Comparison of ENCODE assay signal across 9 mouse cellular contexts in genomic region chr12:84571466-84572340, GRCm38 (mm10). TPM values are rescaled to one million over a fixed set of nuclear protein-coding genes. Genes with fewer than 3 reads are reported as not detected.
A peak's percentile ranks its signal among the peaks of the same experiment; 100 is the strongest.
DNase-seq lines count a peak whose midpoint lies in the region; ATAC-seq and TF ChIP-seq lines count a peak whose summit lies in the region.
"Had no signal": no experiment of that assay in that cellular context is flagged by ENCODE, and none has a peak within 500 bp of the region (broad histone marks: within the 10 kb centered on the region; RNA-seq: fewer than 3 reads in every experiment).

No protein-coding gene starts in this region.

- no peak for TF ChIP-seq EP300 in ES-Bruce4 (IDR thresholded peaks at IDR 0.05; ENCODE audit: insufficient read depth, low read depth, low read length)

- H3K9ac ChIP-seq in ES-Bruce4 (ENCODE audit: low read depth, poor library complexity, severe bottlenecking), result peak overlapping the region; percentile 13
- H3K9ac ChIP-seq in forebrain, postnatal 0 days, result no peak overlapping the region
- H3K9ac ChIP-seq in limb, embryonic 14.5 days (ENCODE audit: low read depth, low read length, severe bottlenecking), result no peak overlapping the region

- H3K4me3 ChIP-seq in heart, embryonic 10.5 days, result peak overlapping the region; percentile 39
- peak overlapping the region; percentile 50 for H3K4me3 ChIP-seq in ES-Bruce4 (ENCODE audit: low read depth, low read length)
- no peak overlapping the region for H3K4me3 ChIP-seq in forebrain, postnatal 0 days (ENCODE audit: low read depth, low read length)
- H3K4me3 ChIP-seq in limb, embryonic 14.5 days (replicated peaks; ENCODE audit: low read length), result peak overlapping the region; percentile 21
- H3K4me3 ChIP-seq: myocyte had no signal

- TF ChIP-seq POLR2A in ES-Bruce4 (IDR thresholded peaks at IDR 0.05; ENCODE audit: insufficient read depth, low read length), result no peak
- TF ChIP-seq POLR2A in limb, embryonic 14.5 days (IDR thresholded peaks at IDR 0.05; ENCODE audit: borderline replicate concordance, extremely low read depth, insufficient read depth, insufficient read length), result no peak

- 2% methylated on average over 43 of the region's 43 CpGs for WGBS in heart, embryonic 10.5 days
- WGBS in forebrain, postnatal 0 days, result 3% methylated on average over 43 of the region's 43 CpGs
- WGBS in limb, embryonic 14.5 days, result 1% methylated on average over 43 of the region's 43 CpGs

- H3K4me1 ChIP-seq in heart, embryonic 10.5 days, result peaks cover 23% of the 10 kb centered on the region
- no peaks in the 10 kb centered on the region for H3K4me1 ChIP-seq in ES-Bruce4 (ENCODE audit: control insufficient read depth, insufficient read depth, low read length)
- H3K4me1 ChIP-seq in forebrain, postnatal 0 days (ENCODE audit: insufficient read depth), result no peaks in the 10 kb centered on the region
- H3K4me1 ChIP-seq in limb, embryonic 14.5 days (ENCODE audit: control insufficient read depth, insufficient read depth, low read length), result peaks cover 12% of the 10 kb centered on the region

- H3K9me3 ChIP-seq in heart, embryonic 10.5 days, result no peaks in the 10 kb centered on the region
- H3K9me3 ChIP-seq in ES-Bruce4 (replicated peaks; ENCODE audit: control insufficient read depth, insufficient read depth, low read length, poor library complexity, severe bottlenecking), result no peaks in the 10 kb centered on the region
- no peaks in the 10 kb centered on the region for H3K9me3 ChIP-seq in forebrain, postnatal 0 days (ENCODE audit: low read length)
- H3K9me3 ChIP-seq in limb, embryonic 14.5 days (ENCODE audit: control insufficient read depth, low read length), result no peaks in the 10 kb centered on the region

- H3K27me3 ChIP-seq in heart, embryonic 10.5 days (ENCODE audit: insufficient read depth, poor library complexity, severe bottlenecking), result peaks cover 100% of the 10 kb centered on the region
- H3K27me3 ChIP-seq in ES-Bruce4 (ENCODE audit: control insufficient read depth, insufficient read depth, low read length, poor library complexity, severe bottlenecking), result peaks cover 14% of the 10 kb centered on the region
- peaks cover 43% of the 10 kb centered on the region for H3K27me3 ChIP-seq in forebrain, postnatal 0 days (ENCODE audit: insufficient read depth, low read length)
- peaks cover 69% of the 10 kb centered on the region for H3K27me3 ChIP-seq in limb, embryonic 14.5 days (ENCODE audit: control insufficient read depth, insufficient read depth, low read length)

- H3K27ac ChIP-seq in heart, embryonic 10.5 days, result no peak overlapping the region
- no peak overlapping the region for H3K27ac ChIP-seq in ES-Bruce4 (ENCODE audit: insufficient read depth, low read length)
- no peak overlapping the region for H3K27ac ChIP-seq in forebrain, postnatal 0 days (ENCODE audit: low read depth, low read length)
- H3K27ac ChIP-seq in limb, embryonic 14.5 days (replicated peaks; ENCODE audit: low read depth, low read length), result no peak overlapping the region

- no peaks in the 10 kb centered on the region for H3K36me3 ChIP-seq in heart, embryonic 10.5 days
- no peaks in the 10 kb centered on the region for H3K36me3 ChIP-seq in ES-Bruce4 (ENCODE audit: control insufficient read depth, insufficient read depth, low read length, poor library complexity, severe bottlenecking)
- no peaks in the 10 kb centered on the region for H3K36me3 ChIP-seq in forebrain, postnatal 0 days (ENCODE audit: insufficient read depth)
- H3K36me3 ChIP-seq in limb, embryonic 14.5 days (ENCODE audit: control insufficient read depth, insufficient read depth, low read length), result no peaks in the 10 kb centered on the region

- ATAC-seq in forebrain, postnatal 0 days, result 0 out of 2 replicates have a peak, but pooled peaks have one; percentile 23
- no peak for ATAC-seq in limb, embryonic 14.5 days (ENCODE audit: low FRiP score, low read depth)

- no peak overlapping the region for H3K4me2 ChIP-seq in forebrain, postnatal 0 days (ENCODE audit: low read depth)
- peak overlapping the region; percentile 35; the same call in 1 of the 2 replicates for H3K4me2 ChIP-seq in limb, embryonic 14.5 days (replicated peaks; ENCODE audit: low read depth, low read length, severe bottlenecking)

- no peak for TF ChIP-seq CTCF in ES-Bruce4 (IDR thresholded peaks at IDR 0.05; ENCODE audit: low read depth, low read length)
- no peak for TF ChIP-seq CTCF in forebrain, postnatal 0 days (IDR thresholded peaks at IDR 0.05; ENCODE audit: low read depth)

- intact Hi-C loops in heart, postnatal 25 days (cut with DNase I), result no loop called here

- peak; percentile 79 for DNase-seq in heart, embryonic 10.5 days (ENCODE audit: low spot score)
- no peak for DNase-seq in heart, postnatal 25 days (ENCODE audit: low spot score)
- peak; percentile 57 for DNase-seq in forebrain, postnatal 0 days
- DNase-seq in limb, embryonic 14.5 days (ENCODE audit: low spot score), result no peak
- DNase-seq in urinary bladder, postnatal 25 days (ENCODE audit: low spot score), result no peak
- no peak for DNase-seq in cerebellum, postnatal 4 days (ENCODE audit: low spot score in 2 of 2)
- no peak for DNase-seq in layer of hippocampus, postnatal 10 days (ENCODE audit: low spot score in 2 of 2)

RNA-seq across cellular contexts. Expression of gene Vsx2, which starts 2.1 kb away (rescaled TPM):
- polyA plus RNA-seq in heart, embryonic 10.5 days (2016; fragmentation: Nextera tagmentation; extraction: Ambion mirVana), result not detected in 2 replicates
- total RNA-seq in heart, postnatal 25 days (2021), result not detected
- 0.18 TPM in 1 of 2 replicates, not detected in the other for polyA plus RNA-seq in ES-Bruce4 (2011; ENCODE audit: insufficient read depth, insufficient read length, low read depth, missing spikeins)
- total RNA-seq in forebrain, postnatal 0 days (2014; rRNA removed), result 0.46 and 0.67 TPM in 2 replicates
- polyA plus RNA-seq in forebrain, postnatal 0 days (2015; fragmentation: Nextera tagmentation; extraction: Ambion mirVana), result 0.05 and 0.10 TPM in 2 replicates
- 0.47 and 0.65 TPM in 2 replicates for polyA plus RNA-seq in limb, embryonic 14.5 days (2012; rRNA removed)
- 0.22 and 0.29 TPM in 2 replicates for polyA plus RNA-seq in limb, embryonic 14.5 days (2014; fragmentation: Nextera tagmentation; extraction: Ambion mirVana)
- total RNA-seq in layer of hippocampus, postnatal 10 days (2021), result under 1 TPM; 0.11 to 0.27 TPM
- polyA plus RNA-seq: myocyte had no signal

RNA-seq across cellular contexts. Expression of gene Abcd4, which starts 45.5 kb away (rescaled TPM):
- polyA plus RNA-seq in heart, embryonic 10.5 days (2016; fragmentation: Nextera tagmentation; extraction: Ambion mirVana), result 13.1 and 13.8 TPM in 2 replicates
- 1 to 10 TPM; 6.5 to 6.7 TPM for total RNA-seq in heart, postnatal 25 days (2021)
- polyA plus RNA-seq in ES-Bruce4 (2011; ENCODE audit: insufficient read depth, insufficient read length, low read depth, missing spikeins), result 20.8 and 20.9 TPM in 2 replicates
- 6.5 and 8.0 TPM in 2 replicates for total RNA-seq in forebrain, postnatal 0 days (2014; rRNA removed)
- polyA plus RNA-seq in forebrain, postnatal 0 days (2015; fragmentation: Nextera tagmentation; extraction: Ambion mirVana), result 3.9 and 6.7 TPM in 2 replicates
- polyA plus RNA-seq in limb, embryonic 14.5 days (2012; rRNA removed), result 32.3 and 37.9 TPM in 2 replicates
- 11.5 and 12.5 TPM in 2 replicates for polyA plus RNA-seq in limb, embryonic 14.5 days (2014; fragmentation: Nextera tagmentation; extraction: Ambion mirVana)
- total RNA-seq in layer of hippocampus, postnatal 10 days (2021), result 10 to 100 TPM; 11.7 to 13.2 TPM

Comparison
In these comparisons a context has a peak if more than half of its experiments do, and no peak if none do; other contexts are left out.
1. DNase-seq: peak in heart, embryonic 10.5 days (single experiment) and forebrain, postnatal 0 days (single experiment); none in heart, postnatal 25 days (single experiment), limb, embryonic 14.5 days (single experiment), urinary bladder, postnatal 25 days (single experiment), cerebellum, postnatal 4 days (0 of 2) and layer of hippocampus, postnatal 10 days (0 of 2).